Mouse (Mus musculus) layer of hippocampus, adult 11-12 months (tissue): ENCODE results near the gene Lipi.
A peak's percentile ranks its signal among the peaks of the same experiment; 100 is the strongest.

Experiments used
- DNase-seq: peaks from one replicate; pipeline ENCODE4 v3.0.0; 2022; ENCODE audit warnings: low spot score

Gene Lipi

GRCm38 (mm10) chr16:75585961-75586360, at the start of gene Lipi:
Gene Lipi, minus strand, starts transcription at chr16:75586061.
- DNase-seq: no peak

GRCm38 (mm10) chr16:75627862-75628261, 42.0 kb upstream of the Lipi start:
- no peak for DNase-seq

DNA sequence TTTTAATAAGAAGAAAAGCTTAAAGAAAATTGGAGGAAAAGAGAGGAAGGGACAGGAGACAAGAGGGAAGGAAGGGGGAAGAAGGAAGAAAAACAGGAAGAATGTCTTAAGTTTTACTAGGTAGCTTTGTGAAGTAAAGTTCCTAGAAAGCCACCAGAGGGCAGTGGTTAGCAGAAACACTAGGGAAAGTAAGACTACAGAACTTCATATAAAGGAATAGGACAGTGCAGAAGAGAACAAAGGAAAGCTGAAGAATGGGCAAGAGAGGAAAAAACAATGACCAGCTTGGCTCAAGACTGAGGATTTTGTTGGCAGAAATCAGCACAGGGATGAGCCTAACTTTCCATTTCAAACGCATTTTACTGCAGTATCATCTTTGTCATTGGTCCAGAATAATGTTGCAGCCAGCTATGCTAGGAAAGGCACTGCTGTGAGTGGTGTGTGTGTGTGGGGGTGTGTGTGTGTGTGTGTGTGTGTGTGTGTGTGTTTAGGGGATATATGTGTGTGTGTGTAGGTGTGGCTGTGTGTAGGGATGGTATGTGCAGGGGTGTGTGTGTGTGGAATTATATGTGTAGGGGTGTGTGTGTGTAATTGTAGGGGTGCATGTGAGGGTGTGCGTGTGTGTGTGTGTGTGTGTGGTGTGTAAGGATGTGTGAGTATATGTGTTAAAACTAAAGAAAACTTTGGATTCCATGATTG, 31.9 kb upstream of the Lipi start:
- DNase-seq: no peak

DNA sequence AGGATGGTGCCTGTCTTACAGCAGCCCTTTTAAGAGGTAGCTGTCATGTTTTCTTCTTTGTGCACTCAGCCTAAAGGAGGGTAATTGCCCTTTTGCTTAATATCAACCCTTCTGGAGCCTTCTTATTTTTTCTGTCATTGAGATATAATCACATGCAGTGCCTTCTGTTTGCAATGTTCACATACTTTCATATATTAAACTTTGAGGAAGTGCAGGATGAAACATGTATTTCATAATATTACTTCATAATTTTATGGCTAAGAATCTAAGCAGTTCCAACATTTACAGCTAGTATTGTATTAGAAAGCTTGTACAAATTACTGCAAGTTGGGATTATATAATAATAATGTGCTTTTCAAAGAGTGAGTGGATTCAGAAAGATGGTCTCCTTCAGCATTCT, 26.7 kb upstream of the Lipi start:
- DNase-seq: no peak

GRCm38 (mm10) chr16:75606415-75606814, 20.6 kb upstream of the Lipi start:
- no peak for DNase-seq

DNA sequence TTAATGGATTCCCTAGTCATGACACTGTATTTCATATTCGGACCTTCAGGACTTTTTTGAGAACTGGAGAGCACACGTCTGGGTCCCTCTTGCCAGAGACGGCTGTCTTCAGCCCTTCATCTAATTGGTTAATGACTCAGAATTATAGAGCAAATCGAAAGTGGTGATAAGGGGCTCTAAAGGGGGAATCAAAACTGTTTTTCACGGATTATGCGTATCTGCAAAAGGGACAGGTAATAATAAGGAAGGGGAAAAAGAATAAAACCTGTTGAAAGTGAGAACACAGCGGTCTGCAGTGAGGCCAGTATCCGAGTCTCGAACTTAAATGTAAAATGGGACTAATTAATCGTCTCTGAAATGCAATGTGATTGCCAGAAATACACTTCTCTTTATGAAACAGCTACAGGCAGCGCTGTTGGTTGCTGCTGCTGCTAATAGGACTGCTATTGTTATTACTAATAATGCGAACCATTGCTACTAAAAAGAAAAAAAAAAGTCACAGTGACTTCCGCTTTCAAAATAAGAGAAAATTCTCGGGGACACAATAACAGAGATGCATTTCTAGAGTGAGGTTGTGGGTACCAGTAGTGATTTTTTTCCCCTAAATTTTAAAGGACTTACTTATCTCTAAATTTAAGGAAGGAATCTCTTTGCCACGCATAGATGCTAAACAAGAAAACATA, 7.8 kb upstream of the Lipi start:
- no peak for DNase-seq

DNA sequence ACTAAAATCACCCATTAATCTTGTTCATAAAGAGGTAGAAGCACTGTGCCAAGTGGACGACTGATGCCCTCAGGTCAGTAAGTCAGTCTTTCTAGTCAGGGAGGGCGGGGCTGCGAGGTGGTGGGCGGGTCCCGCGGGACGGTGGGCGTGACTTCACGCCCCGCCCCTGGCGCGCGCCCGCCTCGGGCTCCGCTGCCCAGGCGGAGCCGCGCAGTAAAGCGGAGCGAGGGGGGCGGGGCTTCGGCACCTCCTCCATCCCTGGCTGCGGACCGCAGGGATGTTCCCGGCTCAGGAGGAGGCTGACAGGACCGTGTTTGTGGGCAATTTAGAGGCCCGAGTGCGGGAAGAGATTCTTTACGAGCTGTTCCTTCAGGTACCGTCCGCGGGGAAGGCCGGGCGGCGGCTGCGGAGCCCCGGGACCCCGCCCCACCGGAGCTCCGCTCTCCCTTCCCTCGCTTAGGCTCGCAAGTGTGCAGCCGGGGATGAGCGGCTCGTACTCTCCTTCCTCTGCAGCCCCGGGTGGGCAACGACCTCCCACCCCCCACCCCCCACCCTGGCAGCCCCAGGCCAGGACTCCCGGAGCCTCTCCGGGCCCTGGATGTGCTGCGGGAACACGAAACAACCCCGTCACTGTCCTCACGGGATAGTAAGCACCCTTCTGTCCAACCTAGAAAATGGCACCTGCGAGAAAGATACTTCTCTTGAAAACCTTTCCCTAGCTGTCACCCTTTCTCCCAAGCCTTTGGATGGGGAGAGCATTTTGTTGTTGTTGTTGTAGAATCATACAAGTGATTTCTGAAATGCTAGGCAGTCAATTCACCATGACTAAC, 7.0 kb upstream of the Lipi start, which contains the start of gene Rbm11:
Gene Rbm11 (plus strand): TSS at position 174 of the 830 bp plus-strand sequence.
- peak; percentile 70 for DNase-seq

DNA sequence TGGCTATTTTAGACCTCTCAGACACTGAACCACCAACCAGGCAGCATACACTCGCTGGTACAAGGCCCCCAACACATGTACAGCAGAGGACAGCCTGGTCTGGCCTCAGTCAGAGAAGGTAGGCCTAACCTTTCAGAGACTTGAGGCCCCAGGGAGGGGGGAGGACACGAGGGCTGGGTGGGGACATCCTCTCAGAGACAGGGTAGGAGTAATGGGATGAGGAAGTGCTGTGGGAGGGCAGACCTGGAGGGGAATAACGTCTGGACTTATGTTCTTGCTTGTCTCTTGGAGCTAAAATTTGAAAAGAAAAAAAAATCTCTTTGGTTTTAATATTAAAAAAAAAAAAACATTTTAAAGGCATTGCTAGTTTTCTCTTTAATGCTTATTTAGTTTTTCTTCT, 605 bp upstream of the Lipi start:
- DNase-seq: no peak

GRCm38 (mm10) chr16:75582279-75582678, 3.6 kb downstream of the Lipi start:
- no peak for DNase-seq

DNA sequence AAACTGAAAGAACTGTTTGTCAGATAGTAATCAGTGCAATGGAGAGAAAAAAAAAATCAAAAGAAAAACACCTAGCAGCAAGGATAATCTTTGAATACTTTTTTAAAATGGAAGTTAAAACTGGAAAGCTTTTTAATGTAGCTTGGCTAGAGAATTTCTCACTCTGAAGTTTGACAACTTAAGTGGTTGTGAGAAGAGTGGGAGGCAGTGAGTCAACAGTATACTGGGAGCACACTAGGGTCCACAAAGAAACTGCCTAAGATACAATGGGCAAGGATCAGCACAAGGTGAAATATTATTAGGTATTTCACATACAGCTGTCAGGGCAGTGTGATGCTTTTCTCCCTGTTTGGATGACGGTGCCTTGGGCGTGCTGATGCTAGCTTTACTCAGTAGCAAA, 23.0 kb downstream of the Lipi start:
- DNase-seq: no peak

DNA sequence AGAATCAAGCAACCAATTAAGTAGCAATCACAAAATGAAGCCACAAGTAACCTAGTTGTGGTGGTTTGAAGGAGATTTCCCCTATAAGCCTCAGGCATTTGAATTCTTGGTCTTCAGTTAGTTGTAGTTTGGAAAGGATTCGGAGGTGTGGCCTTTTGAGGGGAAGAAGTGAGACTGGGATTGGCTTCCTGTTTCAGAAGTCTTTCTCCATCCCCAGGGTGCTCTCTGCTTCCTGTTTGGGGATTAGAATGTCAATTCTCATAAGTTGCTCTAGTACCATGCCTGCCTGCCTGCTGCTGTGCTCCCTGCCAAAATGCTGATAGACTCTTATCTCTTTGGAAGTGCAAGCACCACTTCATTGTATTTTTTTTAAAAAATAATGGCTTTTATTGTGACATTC, 40.6 kb downstream of the Lipi start:
- no peak for DNase-seq

DNA sequence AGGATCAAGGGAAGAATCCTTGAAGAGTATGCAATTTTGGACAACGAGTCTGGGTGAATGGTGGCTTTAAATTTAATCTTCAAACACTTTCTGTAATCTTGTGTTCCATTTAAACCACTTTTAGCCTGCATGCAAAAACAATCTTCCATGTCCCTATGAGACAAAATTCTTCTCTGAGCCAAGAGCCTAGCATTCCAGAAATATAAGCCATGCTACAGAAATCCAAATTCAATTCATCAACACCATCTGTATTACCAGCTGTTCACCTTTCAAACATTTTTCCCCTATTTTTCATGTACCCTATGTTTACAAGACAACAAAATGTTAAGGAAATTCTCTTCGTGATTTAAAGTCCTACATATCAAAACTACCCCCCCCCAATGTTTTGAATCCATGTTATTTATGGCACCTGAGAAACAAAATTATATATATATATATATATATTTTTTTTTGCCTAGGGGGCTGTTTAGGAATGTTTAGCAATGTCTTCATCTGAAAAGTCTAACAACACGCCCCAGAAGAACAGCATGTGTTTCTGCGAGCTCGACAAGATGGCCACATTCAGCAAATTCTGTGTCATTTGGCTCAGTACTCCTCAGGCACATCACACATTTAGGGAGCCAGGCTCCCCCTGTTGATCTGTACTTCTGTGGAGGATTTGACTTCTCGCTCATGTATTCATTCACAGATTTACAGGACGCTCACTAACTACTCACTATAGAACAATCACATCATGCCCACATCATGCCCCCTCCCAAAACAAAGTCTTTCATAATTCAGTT, 47.9 kb downstream of the Lipi start:
- peak; percentile 32 for DNase-seq

- no peak for DNase-seq
Measured at GRCm38 (mm10) chr16:75531705-75532104, 54.2 kb downstream of the Lipi start.

DNA sequence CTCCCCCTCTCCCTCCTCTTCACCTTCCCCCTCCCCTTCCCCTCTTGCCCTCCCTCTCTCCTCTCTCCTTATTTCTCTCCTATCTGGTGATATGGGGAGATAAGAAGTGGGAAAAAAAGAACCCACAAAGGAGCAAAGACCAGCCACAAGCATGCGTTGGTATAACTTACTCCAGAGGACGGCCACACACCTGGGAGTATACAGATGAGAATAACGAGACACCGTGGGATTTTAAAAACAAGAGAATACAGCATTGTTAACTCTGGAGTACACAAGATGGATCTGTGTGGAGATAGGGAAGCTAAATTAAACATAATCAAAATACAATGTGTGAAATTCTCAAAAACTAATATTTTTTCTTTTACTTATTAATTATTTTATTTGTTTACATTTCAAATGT, 89.3 kb downstream of the Lipi start:
- no peak for DNase-seq
